22 mouse cellular contexts compared by ENCODE assay signal in genomic region chr12:5305466-5305865, GRCm38 (mm10).
DNase-seq lines count a peak whose midpoint lies in the region; ATAC-seq and TF ChIP-seq lines count a peak whose summit lies in the region.
"Had no signal": no experiment of that assay in that cellular context is flagged by ENCODE, and none has a peak within 500 bp of the region (broad histone marks: within the 10 kb centered on the region; RNA-seq: fewer than 3 reads in every experiment).

No protein-coding gene starts in this region.

- no peaks in the 10 kb centered on the region for H3K36me3 ChIP-seq in lung, postnatal 0 days (ENCODE audit: insufficient read depth, low read length)
- H3K36me3 ChIP-seq: embryonic facial prominence, embryonic 10.5 days; embryonic facial prominence, embryonic 12.5 days; forebrain, embryonic 15.5 days; G1E had no signal

- TF ChIP-seq CTCF in lung, postnatal 0 days (IDR thresholded peaks at IDR 0.05): no peak
- TF ChIP-seq CTCF in lung, adult 2 months (IDR thresholded peaks at IDR 0.05; ENCODE audit: insufficient read depth, low read length): no peak

- DNase-seq in lung, postnatal 0 days (ENCODE audit: low spot score): peak; percentile 68
- no peak for DNase-seq in lung, adult 2 months
- DNase-seq in lung, postnatal 36 days: peak; percentile 23
- no peak for DNase-seq in lung, postnatal 10 days
- peak; percentile 8 for DNase-seq in Muller cell, postnatal 12 days (ENCODE audit: inconsistent ontology term)
- DNase-seq: adrenal gland, adult 2 months; adrenal gland, postnatal 10 days; adrenal gland, postnatal 36 days; B cell, adult 2 months; cerebellum, adult 11-12 months; cerebellum, adult 2 months; cerebellum, adult 9-10 months; cerebellum, postnatal 10 days; cerebellum, postnatal 25 days; forebrain, postnatal 0 days had no signal

- no peak overlapping the region for H3K9ac ChIP-seq in lung, postnatal 0 days (replicated peaks; ENCODE audit: low read depth)
- H3K9ac ChIP-seq: embryonic facial prominence, embryonic 12.5 days; forebrain, embryonic 13.5 days; forebrain, embryonic 15.5 days; forebrain, postnatal 0 days had no signal

- 14% methylated on average over 1 of the region's 1 CpGs for WGBS in lung, postnatal 0 days
- WGBS in lung, adult 2 months: 35% methylated on average over 1 of the region's 1 CpGs

- no peaks in the 10 kb centered on the region for H3K9me3 ChIP-seq in lung, postnatal 0 days (ENCODE audit: low read length)
- H3K9me3 ChIP-seq: embryonic facial prominence, embryonic 10.5 days; embryonic facial prominence, embryonic 12.5 days; forebrain, embryonic 13.5 days; forebrain, embryonic 15.5 days had no signal

- no peak overlapping the region for H3K4me3 ChIP-seq in lung, postnatal 0 days (ENCODE audit: low read depth, low read length)
- H3K4me3 ChIP-seq in lung, adult 2 months (replicated peaks; ENCODE audit: extremely low read depth, low read depth, low read length): no peak overlapping the region
- H3K4me3 ChIP-seq: embryonic facial prominence, embryonic 10.5 days; embryonic facial prominence, embryonic 12.5 days; forebrain, embryonic 13.5 days; forebrain, embryonic 15.5 days had no signal

- no peak overlapping the region for H3K4me2 ChIP-seq in lung, postnatal 0 days (replicated peaks; ENCODE audit: low read depth, low read length)
- H3K4me2 ChIP-seq: embryonic facial prominence, embryonic 12.5 days; forebrain, embryonic 13.5 days; forebrain, embryonic 15.5 days had no signal

- no peak overlapping the region for H3K27ac ChIP-seq in lung, postnatal 0 days (ENCODE audit: low read length)
- H3K27ac ChIP-seq: embryonic facial prominence, embryonic 10.5 days; embryonic facial prominence, embryonic 12.5 days; forebrain, embryonic 13.5 days; forebrain, embryonic 15.5 days had no signal

- TF ChIP-seq POLR2A in lung, adult 2 months (IDR thresholded peaks at IDR 0.05; ENCODE audit: borderline replicate concordance, extremely low read depth, low read depth, low read length): no peak

- peak; percentile 68 for ATAC-seq in lung, postnatal 0 days
- ATAC-seq: CD4-positive, CD25-positive, alpha-beta regulatory T cell, adult 4 months; forebrain, embryonic 13.5 days; forebrain, embryonic 15.5 days; forebrain, postnatal 0 days had no signal

- H3K4me1 ChIP-seq in lung, postnatal 0 days (ENCODE audit: insufficient read depth, low read depth, low read length): peaks cover 5% of the 10 kb centered on the region; the same call in 1 of the 2 replicates
- H3K4me1 ChIP-seq in lung, adult 2 months (ENCODE audit: control insufficient read depth, insufficient read depth, low read length): no peaks in the 10 kb centered on the region
- H3K4me1 ChIP-seq: embryonic facial prominence, embryonic 10.5 days; embryonic facial prominence, embryonic 12.5 days had no signal

- H3K27me3 ChIP-seq in lung, postnatal 0 days (replicated peaks; ENCODE audit: insufficient read depth, low read length): no peaks in the 10 kb centered on the region
- H3K27me3 ChIP-seq: CH12.LX; embryonic facial prominence, embryonic 12.5 days; forebrain, embryonic 13.5 days; forebrain, embryonic 15.5 days had no signal

- TF ChIP-seq EP300 in lung, postnatal 0 days (IDR thresholded peaks at IDR 0.05): peak; percentile 66

Comparison
In these comparisons a context has a peak if more than half of its experiments do, and no peak if none do; other contexts are left out.
1. DNase-seq: peak in lung, postnatal 0 days (single experiment), lung, postnatal 36 days (single experiment) and Muller cell, postnatal 12 days (single experiment); none in lung, adult 2 months (single experiment) and lung, postnatal 10 days (single experiment).